Comparison of ENCODE assay signal across 20 mouse cellular contexts in genomic region chr13:31021514-31021913, GRCm38 (mm10). TPM values are rescaled to one million over a fixed set of nuclear protein-coding genes. Genes with fewer than 3 reads are reported as not detected.
"Had no signal": no experiment of that assay in that cellular context is flagged by ENCODE, and none has a peak within 500 bp of the region (broad histone marks: within the 10 kb centered on the region; RNA-seq: fewer than 3 reads in every experiment).

No protein-coding gene starts in this region.

- H3K36me3 ChIP-seq: limb, embryonic 13.5 days; midbrain, embryonic 10.5 days; neural tube, embryonic 15.5 days had no signal

- H3K4me1 ChIP-seq: neural tube, embryonic 15.5 days had no signal

- H3K4me2 ChIP-seq: limb, embryonic 13.5 days; neural tube, embryonic 15.5 days had no signal

- H3K27ac ChIP-seq: layer of hippocampus, adult 2 months; liver, embryonic 14.5 days; midbrain, embryonic 10.5 days; neural tube, embryonic 15.5 days; stomach, postnatal 0 days had no signal

- ATAC-seq: hindbrain, embryonic 16.5 days; inflammation-experienced regulatory T-cells, adult 6 months; intestine, postnatal 0 days had no signal

- H3K27me3 ChIP-seq: limb, embryonic 13.5 days; neural tube, embryonic 15.5 days had no signal

- DNase-seq: kidney, adult 9 months; kidney, postnatal 36 days; left cerebral cortex, postnatal 4 days; midbrain, embryonic 14.5 days; right cerebral cortex, adult 18-20 months; right cerebral cortex, postnatal 25 days; thymus, postnatal 4 days had no signal

- H3K9ac ChIP-seq: limb, embryonic 13.5 days; liver, embryonic 14.5 days; neural tube, embryonic 15.5 days had no signal

- H3K9me3 ChIP-seq: limb, embryonic 13.5 days; midbrain, embryonic 10.5 days; neural tube, embryonic 15.5 days had no signal

- H3K4me3 ChIP-seq: layer of hippocampus, adult 2 months; limb, embryonic 13.5 days; midbrain, embryonic 10.5 days; myocyte; neural tube, embryonic 15.5 days had no signal

RNA-seq across cellular contexts. Expression of gene Gm5447, which starts 47.5 kb away (rescaled TPM):
- total RNA-seq: layer of hippocampus, postnatal 10 days had no signal
- polyA plus RNA-seq: inflammation-experienced regulatory T-cells, adult 6 months; intestine, postnatal 0 days; limb, embryonic 13.5 days; liver, adult 2 months; liver, embryonic 14.5 days; midbrain, embryonic 14.5 days; myocyte; neural tube, embryonic 11.5 days; neural tube, embryonic 15.5 days; stomach, postnatal 0 days had no signal
